Mouse (Mus musculus) bone marrow, adult 2 months (tissue): ENCODE data around the gene Spred2.

Source experiments
- CTCF ChIP-seq: fragments of 200-500 bp; IDR thresholded peaks from 2 replicates; pipeline ENCODE4 v1.5.1; 2011; ENCODE audit warnings: low read length, control low read depth; ENCODE audit not compliant: control insufficient read depth, insufficient read depth
- POLR2A ChIP-seq: fragments of 200-500 bp; IDR thresholded peaks from 2 replicates; pipeline ENCODE4 v1.6.1; 2011; ENCODE audit warnings: low read depth, mild to moderate bottlenecking, control low read depth, low read length, borderline replicate concordance; ENCODE audit not compliant: control insufficient read depth

DNA sequence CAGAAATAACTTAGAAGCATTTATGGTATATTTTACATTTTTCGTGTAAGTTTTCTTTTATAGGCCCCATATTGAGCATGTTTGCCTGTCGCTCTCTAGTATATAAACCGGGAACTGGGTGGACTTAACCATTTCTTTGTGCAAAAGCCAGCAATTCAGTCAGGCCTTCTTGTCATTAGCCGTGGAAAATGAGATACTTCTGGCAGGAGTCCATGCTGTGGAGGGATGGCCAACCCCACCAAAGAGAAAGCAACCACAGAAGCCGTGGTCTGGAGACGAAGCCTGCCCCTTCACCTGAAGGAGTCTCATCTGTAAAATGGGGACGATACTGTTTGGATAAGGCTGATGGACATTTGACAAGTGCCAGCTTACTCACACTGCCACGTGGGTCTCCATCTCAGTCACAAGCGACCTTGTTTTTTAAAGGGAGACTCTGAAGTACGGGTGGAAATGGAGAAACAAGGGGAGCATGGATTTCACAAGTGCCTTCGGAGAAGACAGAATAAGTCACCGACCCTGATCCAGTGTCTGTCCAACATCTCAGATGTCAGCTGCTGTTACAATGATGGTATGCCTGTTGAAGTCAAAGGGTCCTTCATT, 37.7 kb downstream of the Spred2 start:
- no peak for TF ChIP-seq POLR2A
- no peak for TF ChIP-seq CTCF
